Mouse (Mus musculus) skeletal muscle tissue, adult 2 months (tissue): ENCODE data around the gene Lpcat2b.
A peak's percentile ranks its signal among the peaks of the same experiment; 100 is the strongest.
"Not testable (repeated sequence)": the region's sequence is repeated elsewhere in the genome, so short reads cannot be mapped to it uniquely, and the experiment has no call there.

ENCODE experiments used
- DNase-seq: peaks from one replicate; pipeline ENCODE4 v3.0.0-alpha.2; 2012; ENCODE audit warnings: low read depth, low spot score

Lpcat2b gene

DNA sequence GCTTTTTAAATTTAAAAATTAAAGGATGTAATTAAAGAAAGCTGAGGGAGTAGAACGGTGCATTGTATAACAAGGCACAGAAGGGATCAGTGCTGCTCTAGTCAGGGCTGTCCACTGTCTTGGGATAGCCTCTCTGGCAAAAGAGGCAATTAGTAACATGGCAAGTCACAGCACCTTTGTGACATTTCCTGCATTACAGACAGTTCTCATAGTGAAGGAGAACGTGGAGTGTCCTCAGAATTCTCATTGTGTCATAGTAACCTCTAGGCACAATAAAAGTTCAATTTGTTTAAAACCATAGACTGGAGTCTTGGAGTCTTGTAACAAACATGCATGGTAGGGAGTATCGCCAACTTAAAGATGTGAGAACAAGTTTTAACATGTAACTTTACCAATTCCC lies at the start of gene Lpcat2b:
Gene Lpcat2b, plus strand, starts transcription at position 301 of the 400 bp plus-strand sequence.
- DNase-seq: no peak

DNA sequence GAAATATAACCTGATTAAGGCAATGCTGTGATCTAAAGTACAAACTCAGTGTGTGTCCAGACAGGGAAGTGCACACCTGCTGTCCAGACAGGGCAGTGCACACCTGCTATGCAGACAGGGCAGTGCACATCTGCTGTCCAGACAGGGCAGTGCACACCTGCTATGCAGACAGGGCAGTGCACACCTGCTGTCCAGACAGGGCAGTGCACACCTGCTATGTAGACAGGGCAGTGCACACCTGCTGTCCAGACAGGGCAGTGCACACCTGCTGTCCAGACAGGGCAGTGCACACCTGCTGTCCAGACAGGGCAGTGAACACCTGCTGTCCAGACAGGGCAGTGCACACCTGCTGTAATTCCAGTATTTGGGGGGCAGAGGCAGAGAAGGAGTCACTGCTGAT lies 44.9 kb upstream of the Lpcat2b start:
- DNase-seq: not testable (repeated sequence)

GRCm38 (mm10) chr5:107387788-107388187 lies 43.6 kb upstream of the Lpcat2b start:
- DNase-seq: no peak

DNA sequence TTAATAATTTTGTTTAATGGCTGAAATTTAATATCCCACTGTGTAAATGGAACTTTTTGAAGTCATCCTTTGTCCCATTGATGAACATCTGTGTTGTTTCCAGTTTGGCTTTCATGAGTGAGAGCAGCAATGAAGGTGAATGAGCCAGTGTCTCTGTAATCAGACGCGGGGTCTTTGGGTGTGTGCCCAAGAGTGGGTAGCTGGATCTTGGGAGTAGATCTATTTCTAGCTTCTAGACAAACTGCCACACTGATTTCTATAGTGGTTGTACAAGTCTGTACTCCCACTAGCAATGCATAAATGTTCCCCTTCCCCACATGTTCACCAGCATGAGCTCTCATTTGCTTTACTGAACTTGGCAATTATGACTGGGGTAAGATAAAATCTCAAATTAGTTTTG lies 42.0 kb upstream of the Lpcat2b start:
- no peak for DNase-seq

DNA sequence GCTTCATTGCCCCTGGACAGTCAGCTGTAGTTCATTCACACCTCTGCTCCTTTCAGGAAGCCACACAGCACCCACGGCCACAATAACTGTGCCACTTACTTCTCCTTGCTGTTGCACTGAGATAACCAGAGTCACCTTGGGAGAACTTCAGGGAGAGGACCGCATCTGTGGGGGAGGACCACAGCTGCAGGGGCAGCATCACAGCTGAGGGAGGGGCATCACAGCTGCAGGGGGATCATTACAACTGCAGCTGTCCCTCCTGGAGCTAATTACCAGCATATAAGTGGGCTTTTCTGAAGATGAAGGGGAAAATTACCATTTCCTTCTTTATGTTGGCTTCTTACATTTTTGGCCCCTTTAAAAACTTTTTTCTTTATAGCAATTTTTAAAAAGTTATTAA lies 36.9 kb upstream of the Lpcat2b start:
- no peak for DNase-seq

GRCm38 (mm10) chr5:107402436-107402835 lies 28.9 kb upstream of the Lpcat2b start, which contains the start of gene Ephx4:
Gene Ephx4 (plus strand): TSS chr5:107402736.
- no peak for DNase-seq

DNA sequence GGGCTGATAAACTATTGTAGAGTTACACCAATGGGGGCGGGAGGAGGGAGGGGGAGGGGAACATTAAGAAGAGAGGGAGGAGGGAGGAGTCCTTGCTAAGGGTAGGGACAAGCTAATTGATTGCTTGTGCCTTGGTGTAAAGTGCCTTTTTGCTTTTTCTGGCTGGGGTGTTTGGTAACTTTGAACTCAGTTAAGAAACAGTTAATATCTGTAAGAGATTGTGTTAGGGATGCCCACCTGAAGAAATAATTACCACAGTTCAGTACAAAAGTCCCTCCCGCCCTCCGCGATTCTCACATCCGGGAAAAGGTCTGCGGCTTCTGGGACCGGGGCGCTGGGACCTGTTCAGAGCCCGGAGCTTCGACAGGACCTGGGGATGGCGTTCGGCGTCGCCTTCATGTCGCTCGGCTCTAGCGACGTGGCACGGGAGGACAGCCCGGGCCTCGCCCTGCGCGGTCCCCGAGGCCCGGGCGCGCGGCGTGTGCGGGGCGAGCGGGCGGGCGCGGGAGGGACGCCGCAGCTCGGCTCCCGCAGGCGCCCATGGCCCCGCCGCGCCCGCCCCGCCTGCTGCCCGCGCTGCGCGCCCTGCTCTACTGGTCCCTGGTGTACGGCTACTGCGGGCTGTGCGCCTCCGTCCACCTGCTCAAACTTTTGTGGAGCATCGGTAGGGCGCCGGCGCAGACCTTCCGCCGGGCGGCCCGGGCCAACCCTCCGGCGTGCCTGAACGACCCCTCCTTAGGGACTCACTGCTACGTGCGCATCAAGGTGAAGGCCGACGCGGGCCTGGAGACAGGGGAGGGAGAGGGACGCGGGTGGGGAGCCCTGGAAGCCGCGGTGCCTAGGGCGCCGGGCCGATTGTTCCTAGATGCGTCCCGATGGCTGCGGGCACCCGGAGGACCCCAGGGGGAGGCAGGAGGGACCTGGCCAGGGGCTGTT lies 28.1 kb upstream of the Lpcat2b start:
- DNase-seq: no peak

- no peak for DNase-seq
Observed at GRCm38 (mm10) chr5:107403947-107404684, 27.2 kb upstream of the Lpcat2b start.

GRCm38 (mm10) chr5:107405361-107405760 lies 26.0 kb upstream of the Lpcat2b start:
- DNase-seq: no peak

GRCm38 (mm10) chr5:107410305-107410704 lies 21.0 kb upstream of the Lpcat2b start:
- no peak for DNase-seq

- peak; percentile 46 for DNase-seq
Observed at GRCm38 (mm10) chr5:107411326-107411725, 20.0 kb upstream of the Lpcat2b start.

DNA sequence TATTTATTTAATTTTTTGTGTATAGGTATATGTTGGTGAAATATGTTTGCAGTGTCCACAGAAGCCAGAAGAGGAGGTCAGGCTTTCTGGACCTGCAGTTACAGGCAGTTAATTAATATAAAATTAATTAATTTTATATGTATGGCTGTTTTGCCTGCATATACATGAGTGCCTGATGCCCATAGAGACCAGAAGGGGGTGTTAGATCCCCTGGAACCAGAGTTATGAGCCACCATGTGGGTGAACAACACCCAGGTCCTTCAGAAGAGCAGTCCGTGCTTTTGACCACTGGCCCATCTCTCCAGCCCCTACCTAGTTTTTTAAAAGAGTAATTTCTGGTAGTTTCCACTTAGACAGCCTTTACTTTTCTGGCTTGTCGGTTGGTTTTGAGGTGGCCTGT lies 19.1 kb upstream of the Lpcat2b start:
- no peak for DNase-seq

GRCm38 (mm10) chr5:107415098-107415497 lies 16.3 kb upstream of the Lpcat2b start:
- DNase-seq: no peak

GRCm38 (mm10) chr5:107421676-107422075 lies 9.7 kb upstream of the Lpcat2b start:
- DNase-seq: no peak

DNA sequence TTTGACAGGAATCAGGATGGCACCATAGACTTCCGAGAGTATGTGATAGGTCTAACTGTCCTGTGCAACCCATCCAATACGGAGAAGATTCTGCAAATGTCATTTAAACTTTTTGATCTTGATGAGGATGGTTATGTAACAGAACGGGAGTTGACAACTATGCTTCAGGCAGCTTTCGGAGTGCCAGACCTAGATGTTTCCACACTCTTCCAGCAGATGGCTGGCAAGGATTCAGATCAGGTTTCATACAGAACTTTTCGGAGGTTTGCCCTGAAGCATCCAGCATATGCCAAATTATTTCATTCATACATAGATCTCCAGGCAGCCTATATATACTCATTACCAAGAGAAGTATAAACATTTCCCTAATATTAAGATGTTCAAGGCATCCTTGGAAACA lies 2.7 kb downstream of the Lpcat2b start:
- no peak for DNase-seq

DNA sequence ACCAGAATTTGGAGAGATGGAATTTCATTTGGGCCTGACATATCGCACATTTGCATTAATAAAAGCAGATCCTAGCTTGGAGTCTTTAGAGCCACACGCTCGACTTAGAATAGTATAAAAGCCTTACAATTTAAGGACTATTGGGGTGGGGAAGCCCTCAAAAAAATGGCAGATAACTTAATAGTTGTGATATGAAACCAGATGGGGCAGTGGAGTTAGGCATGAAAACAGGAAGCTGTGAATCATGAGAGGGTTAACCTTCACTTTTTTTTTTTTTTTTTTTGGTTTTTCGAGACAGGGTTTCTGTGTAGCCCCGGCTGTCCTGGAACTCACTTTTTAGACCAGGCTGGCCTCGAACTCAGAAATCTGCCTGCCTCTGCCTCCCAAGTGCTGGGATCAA lies 4.8 kb downstream of the Lpcat2b start:
- DNase-seq: no peak

DNA sequence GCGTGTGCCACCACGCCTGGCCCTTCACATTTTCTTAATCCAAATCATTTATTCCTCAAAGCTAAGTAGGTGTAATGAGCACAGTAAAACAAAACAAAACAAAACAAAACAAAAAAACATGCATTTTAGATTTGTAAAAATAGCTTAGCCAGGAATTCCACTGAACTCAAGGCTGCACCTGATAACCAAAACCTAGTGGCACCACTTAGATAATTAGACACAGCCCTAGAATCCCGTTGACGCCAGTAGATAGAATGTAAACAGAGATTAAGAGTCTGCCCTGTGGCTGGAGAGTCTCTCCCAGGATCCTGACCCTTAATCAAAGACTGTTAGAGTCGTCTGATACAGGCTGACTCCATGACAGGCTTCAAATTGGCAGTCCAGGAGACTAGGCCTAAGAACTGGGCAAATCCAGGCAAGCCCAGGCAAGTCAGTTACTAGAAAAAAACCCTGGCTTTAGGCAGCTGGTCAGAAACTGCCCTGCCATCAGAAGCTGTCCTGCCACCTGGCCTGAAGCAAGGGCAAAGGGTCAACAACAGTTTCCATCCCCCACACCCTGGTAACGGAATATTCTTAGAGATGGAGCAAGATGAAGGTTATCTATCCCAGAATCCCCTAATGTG lies 5.3 kb downstream of the Lpcat2b start:
- DNase-seq: no peak

DNA sequence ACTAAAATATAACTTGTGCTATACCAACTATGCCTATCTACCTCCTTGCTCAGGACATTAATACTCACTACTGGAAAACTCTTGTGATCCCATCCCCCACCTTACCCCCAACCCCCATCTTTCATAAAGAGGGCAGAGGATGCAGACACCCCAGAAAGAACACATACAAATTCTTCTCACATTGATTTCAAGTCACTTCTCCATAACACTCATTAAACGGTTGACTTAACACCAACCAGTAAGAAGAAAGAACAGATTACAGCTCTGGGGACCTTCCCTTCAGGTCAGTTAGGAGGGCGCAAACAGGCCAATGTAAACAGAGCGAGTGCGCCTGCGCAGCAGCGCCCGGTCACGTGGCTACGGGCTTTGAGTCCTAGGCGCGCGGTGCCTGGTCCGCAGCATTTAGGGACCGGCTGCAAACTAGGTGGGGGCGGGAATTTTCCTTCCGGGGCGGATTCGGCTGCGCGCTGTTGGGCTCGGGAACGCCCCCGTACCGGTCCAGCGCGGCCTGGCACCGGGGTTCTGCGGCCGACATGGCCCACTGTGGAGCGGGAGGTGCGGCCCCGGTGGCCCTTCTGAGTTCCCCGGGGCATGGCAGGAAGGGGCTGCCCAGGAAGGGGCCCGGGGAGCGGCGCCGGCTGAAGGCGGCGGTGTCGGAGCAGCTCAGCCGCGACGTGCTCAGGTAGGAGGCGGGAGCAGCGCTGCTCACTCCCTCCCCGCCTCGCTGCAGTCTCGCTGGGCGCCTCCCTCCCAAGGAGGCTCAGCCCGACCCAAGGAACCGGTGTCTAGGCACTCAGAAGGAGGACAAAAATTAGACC lies 6.3 kb downstream of the Lpcat2b start, which contains the start of gene Btbd8:
Gene Btbd8, plus strand, starts transcription at position 534 of the 818 bp plus-strand sequence.
- DNase-seq: peak; percentile 97

- no peak for DNase-seq
Observed at GRCm38 (mm10) chr5:107438353-107438752, 7.0 kb downstream of the Lpcat2b start.

DNA sequence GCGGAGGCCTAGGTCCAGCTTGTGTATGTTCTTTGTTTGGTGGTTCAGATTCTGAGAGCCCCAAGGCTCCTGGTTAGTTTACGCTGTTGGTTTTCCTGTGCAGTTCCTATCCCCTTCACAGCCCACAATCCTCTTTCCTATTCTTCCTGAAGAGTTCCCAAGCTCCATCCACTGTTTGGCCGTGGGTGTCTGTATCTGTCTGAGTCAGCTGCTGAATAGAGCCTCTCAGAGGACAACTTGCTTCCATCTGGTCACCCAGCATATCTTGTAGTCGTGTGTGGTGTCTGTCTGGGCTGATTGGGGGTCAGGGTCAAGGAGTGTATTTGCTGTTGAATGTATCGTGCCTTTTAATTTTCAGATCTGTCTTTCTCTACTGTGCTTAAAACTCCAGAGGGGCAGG lies 10.5 kb downstream of the Lpcat2b start:
- no peak for DNase-seq

DNA sequence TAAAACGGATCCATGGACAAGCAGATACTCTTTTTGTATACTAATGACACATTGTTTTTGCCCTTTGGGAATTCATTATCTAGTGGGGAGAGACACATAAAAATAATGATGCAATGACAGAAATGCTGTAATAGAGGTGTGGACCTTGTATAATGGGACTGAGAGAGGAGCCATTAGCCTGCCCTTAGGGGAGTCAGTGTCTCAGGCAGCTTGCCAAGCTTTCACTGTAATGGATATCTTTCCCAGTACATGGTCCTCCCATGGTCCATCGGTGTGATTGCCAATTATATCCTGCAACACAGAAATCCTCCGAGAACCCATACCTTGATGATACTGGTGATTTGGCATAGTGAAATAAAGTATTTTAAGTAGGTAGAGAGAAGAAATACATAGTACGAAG lies 12.9 kb downstream of the Lpcat2b start:
- no peak for DNase-seq
